Mouse (Mus musculus) ovary, adult 18-20 months (tissue): ENCODE measurements around the gene Celsr1.

Experiments used
- DNase-seq: peaks from one replicate; pipeline ENCODE4 v3.0.0; 2022; ENCODE audit warnings: low spot score, mixed read lengths

Celsr1 gene

DNA sequence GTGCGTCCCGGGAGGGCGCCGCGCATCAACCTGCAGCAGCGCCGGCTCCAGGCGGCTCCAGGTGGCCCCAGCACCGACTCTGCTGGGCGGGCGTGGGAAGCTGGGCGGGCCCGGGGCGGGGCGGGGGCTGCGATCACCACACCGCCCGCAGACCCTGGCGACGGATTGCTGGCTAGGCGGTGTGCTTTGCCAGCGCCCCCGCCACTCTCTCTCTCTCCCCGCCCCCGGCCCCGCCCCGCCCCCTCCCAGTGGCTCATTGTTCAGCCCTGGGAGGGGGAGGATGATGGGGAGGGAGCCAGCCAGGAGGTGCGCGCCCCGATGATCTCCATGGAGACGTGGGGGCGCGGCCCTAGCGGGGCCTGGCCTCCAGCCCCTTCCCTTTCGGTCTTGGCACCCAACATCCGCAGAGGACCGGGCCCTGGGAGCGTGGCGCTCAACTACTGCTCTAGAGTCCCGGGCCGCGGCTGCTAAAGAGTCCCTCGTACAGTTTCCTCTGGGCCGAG, 495 bp upstream of the Celsr1 start:
- peak; percentile 70 for DNase-seq

DNA sequence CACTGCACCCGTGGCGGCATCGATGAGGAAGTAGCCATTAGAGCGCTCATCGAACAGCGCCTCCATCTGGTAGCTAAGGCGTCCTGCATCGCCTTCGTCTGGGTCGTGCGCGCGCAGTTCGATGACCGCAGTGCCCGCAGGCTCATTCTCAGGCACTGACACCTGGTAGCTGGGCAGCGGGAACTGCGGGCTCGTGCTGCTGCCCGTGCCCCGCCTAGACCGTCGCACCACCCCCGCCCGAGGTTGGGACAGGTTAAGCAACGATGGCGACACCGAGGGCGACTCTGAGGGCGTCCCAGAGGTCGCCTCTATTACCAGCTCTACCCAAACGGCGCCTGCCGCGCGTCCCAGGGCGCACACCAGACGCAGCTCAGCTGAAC, 776 bp downstream of the Celsr1 start:
- no peak for DNase-seq

DNA sequence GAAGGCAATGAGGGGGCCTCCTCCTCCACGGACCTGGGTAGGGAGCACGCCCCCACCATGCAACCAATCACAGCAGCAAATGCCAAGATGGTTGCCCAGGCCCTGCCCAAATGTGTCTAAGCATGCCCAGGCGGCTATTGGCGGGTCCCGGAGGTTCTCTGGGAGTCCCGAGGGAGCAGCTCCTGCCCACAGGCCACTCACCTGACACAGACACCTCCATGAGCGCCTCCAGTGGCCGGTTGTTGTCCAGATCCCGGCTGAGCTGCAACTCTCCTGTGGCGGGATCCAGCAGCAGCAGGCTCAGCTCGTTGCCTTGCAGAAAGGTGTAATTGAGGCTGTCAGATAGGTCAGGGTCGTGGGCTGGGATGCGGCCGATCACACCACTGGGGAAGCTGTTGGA, 3.6 kb downstream of the Celsr1 start:
- no peak for DNase-seq

DNA sequence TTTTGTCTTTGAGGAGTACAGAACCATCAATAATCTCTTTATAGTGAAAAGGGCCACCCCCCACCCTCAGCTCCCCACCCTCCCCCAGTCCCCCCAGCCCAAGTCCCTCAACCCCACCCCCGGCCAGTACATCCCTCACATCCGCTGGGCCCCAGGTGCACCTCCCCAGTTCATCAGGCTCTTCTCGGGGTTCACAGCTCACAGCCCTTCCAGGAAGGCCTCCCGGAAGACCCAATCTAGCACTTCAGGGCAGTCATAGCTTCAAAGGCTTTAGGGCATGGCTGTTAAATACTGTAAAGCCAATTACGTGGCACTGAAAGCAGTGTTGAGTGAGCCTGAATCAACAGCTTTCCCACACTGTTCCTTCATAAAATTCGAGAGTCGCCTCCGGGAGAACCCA, 5.7 kb downstream of the Celsr1 start:
- no peak for DNase-seq

DNA sequence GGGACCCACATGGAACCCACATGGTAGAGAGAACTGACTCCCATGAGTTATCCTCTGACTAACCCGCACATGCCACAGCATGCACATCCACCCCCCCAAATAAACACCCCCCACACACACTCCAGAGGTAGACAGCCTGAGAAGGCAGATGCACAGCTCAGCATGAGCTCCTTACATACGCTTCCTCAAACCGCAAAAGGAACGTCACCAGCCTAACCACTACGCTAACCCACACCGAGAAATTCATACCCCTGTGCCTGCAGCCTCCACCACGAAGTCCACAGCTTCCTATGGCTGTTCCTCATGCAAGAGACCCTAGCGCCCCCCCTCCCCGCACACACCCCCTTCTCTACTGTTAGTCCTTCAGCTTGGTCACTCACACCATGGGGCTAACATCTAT, 11.6 kb downstream of the Celsr1 start:
- no peak for DNase-seq

DNA sequence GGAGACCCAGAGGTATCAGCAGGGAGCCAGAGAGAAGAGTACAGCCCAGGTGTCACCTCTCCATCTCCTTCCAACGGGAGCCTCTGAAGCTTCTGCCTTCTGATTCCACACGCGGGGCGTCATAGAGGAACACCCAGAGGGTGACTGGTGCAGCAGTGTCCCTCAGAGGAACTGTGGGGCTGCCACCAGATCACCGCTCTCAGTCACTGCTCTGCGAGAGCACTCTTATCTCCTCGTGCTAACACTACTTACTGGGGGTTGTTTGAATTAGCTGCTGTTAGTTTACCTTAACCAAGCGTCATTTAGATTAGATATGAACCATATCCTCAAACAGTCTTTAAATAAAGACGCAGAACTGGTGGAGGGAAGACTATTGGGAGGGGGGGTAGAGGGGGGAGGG, 12.3 kb downstream of the Celsr1 start:
- DNase-seq, result no peak

DNA sequence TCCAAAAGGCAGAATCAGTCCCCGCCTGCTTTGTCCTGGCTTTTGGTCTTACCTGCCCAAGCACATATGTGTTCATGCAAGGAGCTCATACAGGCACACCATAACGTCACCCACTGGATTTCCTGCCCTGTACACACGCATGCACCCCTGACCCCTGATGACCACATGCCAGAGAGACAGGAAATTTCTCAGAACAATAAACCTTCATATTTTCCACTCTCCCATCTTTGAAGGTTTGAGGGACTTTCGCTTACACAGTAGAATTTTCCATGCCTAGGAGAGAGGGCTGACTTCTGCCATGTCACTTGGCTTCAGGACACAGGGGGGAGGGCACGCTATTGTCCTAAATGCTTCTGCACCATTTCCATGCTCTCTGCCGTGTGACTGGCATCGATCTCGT, 13.6 kb downstream of the Celsr1 start:
- DNase-seq, result no peak

DNA sequence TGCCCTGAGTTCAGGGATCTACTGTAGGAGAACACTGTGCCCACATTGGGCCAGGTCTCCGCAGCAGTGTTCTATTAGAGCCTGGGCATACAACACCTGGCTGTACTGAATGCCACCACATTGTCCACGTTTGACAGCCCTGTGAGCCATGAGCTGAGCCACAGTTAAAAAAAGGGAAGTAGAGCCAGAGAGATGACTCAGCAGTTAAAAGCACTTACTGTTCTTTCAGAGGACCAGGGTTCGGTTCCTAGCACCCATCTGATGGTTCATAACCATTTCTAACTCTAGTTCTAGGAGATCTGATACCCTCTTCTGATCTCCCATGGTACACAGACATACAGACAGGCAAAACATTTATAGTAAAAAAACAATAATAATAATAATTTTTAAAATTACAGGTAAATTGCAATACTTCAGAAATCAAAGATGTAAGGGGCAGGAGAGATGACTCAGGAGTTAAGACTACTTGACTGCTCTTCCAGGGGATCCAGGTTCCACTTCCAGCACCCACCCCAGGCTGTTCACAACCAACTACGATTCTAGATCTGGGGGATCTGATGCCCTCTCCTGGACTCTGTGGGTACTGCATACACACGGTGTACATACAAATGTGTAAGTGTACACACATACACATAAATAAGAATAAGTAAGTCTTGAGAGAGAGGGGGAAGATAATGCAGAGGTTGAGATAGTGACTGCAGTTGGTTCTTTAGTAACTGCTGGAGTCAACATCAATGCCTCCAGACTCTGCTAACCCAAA, 14.6 kb downstream of the Celsr1 start:
- DNase-seq, result no peak

DNA sequence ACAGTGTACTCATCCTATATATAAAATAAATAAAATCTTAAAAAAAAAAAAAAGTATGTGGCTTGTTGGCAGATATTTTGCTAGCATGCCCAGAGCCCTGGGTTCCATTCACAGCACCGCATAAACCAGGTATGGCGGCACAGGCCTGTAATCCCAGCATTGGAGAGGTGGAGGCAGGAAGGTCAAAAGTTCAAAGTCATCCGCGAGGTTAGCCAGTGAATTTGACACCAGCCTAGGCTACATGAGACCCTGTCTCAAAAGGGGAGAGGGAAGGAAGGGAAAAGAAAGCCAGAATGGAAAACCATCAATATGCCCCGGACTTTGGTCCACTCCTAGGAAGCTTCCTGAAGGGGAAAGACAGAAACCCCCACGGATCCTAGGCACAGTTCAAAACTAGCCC, 16.2 kb downstream of the Celsr1 start:
- DNase-seq, result no peak

DNA sequence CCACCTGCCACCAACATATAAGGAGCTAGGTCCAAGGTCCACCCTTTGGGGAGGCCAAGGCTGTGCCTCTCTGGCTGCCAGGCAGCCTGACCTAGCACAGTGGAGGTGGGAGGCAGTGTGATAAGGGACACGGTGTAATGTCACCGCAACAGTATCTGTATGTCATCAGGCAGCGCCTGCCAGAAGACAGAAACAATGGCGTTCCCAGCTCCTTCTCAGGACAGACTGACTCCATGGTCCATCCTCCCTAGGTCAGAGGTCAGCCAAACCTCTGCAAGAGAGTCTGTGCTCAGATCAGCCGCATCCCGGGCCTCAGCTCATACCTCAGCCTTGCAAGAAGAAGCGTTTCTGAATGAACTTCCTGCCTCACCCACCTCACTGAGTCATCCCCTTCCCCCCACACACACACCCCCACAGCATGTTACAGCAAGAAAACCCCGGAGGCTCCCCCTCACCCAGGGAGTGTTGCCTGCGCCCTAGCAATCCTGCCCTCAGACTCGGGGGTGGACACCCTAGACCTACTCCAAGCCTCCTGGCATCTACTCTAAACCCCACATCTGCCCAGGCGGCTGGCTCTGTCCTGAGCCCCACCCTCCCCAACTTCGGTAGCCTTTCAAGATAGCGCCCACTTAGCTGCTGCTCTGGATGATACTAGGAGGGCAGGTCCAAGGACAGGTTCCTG, 17.6 kb downstream of the Celsr1 start:
- no peak for DNase-seq

DNA sequence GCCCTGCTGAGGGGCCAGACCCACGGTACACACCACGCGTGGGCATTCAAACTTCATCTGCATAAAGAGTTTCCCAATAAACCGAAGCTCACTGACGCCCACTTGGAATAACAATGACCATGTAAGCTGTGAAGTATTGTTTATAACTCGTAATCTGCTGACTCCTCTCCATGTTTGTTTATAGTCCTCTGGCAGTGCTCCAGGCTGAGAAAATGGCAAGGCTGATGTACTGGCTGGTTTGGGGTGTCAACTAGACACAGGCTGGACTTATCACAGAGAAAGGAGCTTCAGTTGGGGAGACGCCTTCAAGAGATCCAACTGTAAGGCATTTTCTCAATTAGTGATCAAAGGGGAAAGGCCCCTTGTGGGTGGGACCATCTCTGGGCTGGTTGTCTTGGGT, 18.6 kb downstream of the Celsr1 start:
- no peak for DNase-seq

DNA sequence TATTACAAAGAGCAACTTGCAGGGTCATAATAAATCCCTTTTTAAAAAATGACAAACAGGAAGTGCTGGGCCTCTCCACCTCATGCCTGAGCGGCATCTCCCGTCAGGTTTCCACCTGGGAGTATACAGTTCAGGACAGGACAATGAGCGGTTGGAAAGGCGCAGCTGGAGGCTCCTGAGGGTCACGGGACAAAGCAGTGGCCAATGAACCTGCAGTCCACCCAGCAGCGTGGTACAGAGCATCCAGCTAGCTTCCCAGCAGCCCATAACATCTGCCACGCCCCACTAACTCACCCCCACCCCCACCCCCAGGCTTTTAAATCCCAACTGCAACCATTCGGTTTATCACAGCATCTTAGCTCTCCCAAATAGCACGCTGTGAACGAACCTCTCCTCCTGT, 19.9 kb downstream of the Celsr1 start:
- DNase-seq, result no peak

DNA sequence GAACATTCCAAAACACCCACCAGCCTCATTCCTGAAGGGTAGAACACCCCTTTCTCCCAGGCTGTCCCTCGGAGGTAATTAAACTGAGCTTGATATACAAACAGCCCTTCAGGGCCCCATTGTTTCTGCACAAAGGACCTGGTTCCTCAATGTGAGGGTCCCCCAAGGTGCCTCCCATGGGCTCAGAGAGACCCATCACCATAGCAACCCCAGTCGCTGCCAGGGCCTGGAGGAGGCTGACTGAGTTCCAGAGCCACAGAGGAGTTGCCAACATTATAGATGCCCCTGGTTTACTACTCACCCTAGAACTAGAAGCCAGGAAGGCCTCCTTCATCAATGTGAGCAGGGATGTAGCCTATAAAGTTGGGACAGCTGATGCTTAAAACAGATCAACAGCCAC, 20.4 kb downstream of the Celsr1 start:
- no peak for DNase-seq

DNA sequence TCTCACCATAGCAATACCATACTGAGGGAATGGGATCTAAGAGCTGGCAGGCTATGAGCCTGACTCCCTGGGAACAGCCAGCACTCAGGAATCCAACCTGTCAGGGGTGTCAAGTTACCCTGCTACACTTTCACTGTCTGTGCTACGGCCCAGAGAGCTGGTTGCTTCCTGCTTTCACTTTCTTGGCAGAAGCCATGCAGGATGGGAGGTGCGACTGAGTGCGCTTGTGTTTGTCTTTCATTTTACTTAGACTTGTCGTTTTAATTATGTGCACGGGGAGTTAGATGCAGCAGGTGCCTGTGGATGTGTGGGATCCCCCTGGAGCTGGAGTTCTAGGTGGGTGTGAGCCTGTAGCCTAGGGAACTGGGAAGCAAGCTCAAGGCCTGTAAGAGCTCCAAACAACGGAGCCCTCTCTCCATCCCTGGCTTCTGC, 25.9 kb downstream of the Celsr1 start:
- no peak for DNase-seq

DNA sequence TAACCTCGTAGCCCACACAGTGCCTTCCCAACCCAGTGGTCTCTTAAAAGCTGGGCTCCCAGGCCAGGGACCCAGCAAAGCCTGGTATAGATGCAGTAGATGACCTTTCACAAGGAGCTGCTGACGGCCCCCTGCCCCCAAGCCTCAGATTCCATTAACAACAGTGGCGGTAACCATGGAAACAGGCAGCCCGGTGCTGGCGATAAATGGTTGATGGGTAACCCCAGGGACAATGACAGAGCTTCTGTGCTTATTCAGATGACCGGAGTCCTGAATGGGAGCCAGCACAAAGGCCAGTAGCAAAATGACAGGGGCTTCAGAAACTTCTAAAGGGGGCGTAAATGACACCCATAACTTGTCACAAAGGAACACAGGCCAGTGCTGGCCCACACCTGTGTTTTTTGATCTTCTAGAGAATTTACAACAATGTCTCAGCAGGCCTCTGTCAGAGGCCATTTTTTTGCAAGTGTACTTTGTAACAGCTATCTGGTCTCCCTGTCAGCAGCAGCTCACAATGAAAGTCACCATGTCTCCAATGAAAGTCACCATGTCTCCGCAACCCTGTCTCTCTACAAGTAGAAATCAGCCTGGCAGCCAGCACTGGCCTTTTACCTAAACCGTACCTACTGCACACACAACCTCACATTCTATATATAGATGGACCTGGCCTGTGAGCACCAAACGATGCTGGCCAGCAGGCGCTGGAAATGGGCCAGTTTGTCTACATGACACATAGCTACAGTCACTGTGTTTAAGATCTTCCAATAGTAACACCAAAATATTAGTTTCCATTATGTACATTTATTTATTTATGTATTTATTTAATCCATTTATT, 27.7 kb downstream of the Celsr1 start:
- no peak for DNase-seq

DNA sequence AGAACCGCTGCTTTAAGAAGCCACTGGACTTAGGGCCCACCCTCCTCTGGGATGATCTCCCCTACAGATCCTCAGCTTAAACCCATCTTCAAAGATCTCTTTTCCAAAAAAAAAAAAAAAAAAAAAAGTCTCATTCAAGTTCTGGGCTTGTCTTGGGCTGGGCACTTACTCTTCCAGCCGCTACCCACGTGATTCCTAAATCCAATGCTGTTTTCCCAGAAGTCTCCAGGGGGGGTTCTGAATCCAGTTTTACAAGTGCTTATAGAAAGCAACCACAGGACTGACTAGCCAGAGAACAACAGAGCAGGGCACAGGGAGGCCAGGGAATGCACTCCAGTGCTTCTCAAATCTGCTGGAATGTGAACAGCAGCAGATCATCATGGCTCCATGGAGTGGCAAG, 29.5 kb downstream of the Celsr1 start:
- DNase-seq, result no peak

DNA sequence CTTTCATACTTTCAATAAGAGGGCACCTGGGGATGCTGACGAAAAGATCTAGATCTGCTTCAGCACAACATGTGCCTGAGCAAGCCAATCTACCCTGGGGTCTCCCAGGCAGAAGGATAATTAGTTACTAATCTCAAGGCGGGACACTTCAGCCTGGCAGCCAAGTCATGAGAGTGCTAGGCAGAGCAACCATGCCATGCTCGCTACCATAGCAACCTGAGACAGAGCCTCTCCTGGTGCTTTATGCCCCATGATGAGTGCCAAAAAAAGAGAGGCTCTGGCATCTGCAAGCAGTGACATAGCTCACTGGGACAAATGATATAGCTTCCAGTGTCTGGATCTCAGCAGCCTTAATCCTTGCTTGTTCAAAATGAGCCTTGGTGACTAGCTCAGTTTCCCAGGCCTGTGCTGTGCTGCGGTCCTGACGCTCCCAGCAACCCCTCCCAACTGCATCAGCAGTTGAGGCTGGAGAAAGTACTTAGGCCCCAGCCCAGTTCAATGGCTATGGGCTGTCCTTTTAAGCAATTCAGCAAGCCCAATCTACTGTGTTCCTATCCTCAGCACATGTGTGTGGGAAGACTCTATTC, 32.8 kb downstream of the Celsr1 start:
- DNase-seq, result no peak

DNA sequence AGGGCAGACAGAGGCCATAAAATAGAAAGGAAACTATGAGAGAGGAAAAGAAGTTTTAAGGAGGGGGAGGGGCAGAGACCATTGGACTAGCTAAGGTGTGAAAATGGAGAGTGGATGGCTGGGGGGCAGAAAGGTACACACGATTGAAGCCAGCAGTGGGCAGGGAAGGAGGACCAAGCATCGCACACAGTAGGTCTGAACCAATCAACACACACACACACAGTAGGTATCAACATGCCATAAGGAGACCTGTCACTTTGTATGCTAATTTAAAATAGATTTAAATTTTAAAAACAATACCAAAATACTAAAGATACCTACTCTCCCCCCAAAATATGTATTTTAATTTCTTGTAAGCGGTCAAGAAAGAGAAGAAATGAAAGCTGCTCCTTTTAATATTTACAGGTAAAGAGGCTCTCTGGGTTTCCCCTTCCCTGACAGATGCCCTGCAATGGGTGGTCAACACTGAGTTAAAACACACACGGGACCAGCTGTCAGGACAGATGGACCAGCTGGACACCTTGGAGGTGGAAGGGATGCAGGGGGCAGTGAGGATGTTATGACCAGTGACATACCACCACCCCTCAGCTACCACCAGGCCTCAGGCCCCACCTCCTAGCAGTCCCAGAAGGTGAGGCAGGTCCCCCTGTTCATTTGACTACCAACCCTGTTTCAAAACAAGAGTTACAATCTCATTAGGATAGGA, 34.9 kb downstream of the Celsr1 start:
- DNase-seq, result no peak

DNA sequence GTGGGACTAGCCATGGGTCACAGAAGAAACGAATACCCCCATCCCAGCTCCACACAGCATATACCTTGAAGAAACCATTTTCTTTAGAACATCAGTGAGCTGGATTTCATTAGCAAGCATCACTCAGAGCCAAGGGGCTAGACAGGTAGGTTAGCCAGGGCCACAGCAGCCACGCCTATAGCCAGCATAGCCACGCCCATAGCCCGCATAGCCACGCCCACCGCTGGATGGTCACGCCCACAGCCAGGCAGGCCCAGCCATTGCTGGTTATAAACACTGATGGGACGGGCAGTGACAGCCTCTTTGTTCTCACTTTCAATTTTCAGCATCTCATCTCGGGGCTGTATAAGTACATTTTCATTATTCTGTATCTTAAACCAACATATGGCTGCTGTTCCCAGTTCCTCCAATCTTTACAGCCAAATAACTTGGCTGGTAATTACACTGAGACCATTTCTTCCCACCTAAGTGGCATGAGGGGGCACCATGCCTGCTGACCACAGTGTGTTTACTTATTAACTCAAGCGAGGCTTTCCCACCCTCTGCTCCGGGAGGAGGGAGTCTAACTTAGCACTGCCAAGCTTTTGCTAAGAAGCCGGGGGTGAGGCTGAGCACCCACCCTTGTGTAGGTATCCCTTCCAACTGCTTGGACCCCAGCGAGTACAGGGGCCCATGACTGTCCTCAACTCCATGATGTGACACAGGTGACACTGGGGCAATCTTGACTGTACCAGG, 37.4 kb downstream of the Celsr1 start:
- DNase-seq, result no peak

DNA sequence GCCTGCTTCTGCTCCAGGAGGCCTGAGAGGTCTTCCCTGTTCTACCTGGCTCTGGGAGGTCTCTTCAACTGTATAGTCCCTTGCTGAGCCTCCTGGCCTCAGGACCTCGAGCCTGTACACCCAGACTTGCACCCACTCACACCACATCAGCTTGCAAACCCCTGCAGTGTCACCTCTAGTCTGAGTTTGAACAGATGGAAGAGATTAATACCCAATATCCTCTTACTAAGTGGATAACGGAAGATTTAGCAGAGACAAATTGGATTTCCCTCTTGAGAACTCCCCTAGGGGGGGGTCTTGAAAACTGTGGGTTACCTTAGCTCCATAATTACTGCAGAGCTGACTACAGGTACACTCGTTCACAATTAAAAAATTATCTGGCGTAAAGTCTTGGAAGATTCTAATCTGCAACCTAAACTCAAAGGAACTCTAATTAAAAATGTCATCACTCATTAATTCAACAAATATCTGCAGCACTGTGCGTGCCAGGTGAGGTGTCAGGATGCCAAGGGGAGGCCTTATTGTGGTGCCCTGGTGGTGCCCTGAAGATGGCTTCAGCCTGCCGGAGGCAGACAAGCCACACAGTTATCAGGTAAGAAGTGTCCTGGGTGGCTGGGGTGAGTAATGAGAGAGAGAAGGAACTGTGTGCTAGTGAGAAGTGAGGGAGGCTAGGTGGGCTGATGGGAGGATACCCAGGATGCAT, 38.5 kb downstream of the Celsr1 start:
- DNase-seq, result no peak
